Mouse (Mus musculus): ENCODE measurements around the gene Tacc2. TPM values are rescaled to one million over a fixed set of nuclear protein-coding genes. Genes with fewer than 3 reads are reported as not detected.
"Not testable (repeated sequence)": the region's sequence is repeated elsewhere in the genome, so short reads cannot be mapped to it uniquely, and the experiment has no call there.

Tacc2 gene
- total RNA-seq, 1 experiment from 2014 or later, result 0.35 TPM

DNA sequence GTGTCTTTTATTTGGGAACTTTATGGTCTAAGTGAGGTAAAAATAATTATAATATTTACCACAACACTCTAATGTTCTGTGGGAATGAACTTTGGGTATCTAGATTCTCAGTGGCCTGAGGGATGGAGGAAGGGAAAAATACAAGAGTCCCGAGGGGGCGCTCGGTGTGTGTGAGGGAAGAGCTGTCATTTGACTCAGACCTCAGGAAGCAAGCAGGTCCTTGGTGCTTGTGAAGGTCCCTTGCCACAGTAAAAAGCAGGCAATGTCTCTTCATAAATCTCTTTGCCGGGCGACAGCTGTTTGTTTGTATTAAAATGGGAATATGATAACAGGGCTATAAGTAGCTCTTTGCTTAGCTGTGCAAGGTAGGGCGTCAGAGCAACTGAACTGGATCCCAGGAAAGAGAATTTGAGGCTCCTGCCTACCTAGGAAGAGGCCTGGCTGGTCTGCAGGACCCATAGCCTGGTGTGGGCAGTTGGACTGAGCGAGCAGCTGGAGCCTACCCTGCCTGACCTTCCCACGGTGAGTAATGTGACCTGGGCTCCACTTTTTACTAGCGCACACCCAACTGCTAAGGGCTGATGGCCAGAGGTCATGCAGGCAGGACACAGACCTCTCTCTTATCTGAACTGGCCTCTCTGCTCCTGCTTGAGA, 8.3 kb upstream of the Tacc2 start:
- no peak for ATAC-seq (ENCODE audit: extremely low read depth, insufficient number of reproducible peaks, low FRiP score, poor library complexity, severe bottlenecking)

DNA sequence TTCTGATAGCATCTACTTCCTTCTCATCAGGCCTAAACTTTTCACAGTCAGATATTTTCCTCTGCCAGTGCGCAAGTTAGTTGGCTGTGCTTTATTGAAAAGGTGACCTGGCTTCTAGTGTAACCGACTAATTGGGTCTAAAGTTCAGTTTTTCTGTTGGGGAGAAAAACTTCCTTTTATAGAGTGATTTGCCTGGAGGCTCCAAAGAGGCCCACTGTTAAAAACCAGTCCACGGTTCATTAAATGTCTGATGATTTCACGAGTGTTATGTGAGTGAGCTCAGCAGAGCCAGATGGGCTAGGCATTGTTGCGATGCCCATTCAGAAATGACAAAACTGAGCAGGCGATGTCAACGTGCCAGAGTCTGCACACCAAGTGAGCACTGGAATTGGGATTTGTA, 6.8 kb upstream of the Tacc2 start:
- ATAC-seq (ENCODE audit: extremely low read depth, insufficient number of reproducible peaks, low FRiP score, poor library complexity, severe bottlenecking), result no peak

DNA sequence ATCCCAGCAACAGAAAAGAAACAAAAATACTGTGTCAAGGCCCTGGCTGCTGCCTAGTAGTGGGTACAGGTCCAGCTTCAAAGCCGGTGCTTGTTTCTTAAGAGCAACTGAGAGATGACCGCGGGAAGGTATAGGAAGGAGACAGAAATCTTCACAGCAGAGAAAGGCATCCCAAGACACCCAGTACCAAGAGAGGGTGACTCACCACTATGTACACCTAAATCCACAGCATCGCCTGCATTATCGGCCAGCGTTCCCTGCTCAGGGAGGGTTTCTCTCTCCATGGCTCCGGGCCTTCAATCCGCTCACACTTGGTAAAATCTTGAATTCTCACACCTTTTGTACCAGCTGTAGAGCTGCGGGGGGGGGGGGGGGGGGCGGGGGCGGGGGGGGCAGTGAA, 4.4 kb upstream of the Tacc2 start, which contains the start of gene Nsmce4a:
Nsmce4a (minus strand) TSS at position 298 of the 400 bp plus-strand sequence.
- ATAC-seq (ENCODE audit: extremely low read depth, insufficient number of reproducible peaks, low FRiP score, poor library complexity, severe bottlenecking), result no peak

DNA sequence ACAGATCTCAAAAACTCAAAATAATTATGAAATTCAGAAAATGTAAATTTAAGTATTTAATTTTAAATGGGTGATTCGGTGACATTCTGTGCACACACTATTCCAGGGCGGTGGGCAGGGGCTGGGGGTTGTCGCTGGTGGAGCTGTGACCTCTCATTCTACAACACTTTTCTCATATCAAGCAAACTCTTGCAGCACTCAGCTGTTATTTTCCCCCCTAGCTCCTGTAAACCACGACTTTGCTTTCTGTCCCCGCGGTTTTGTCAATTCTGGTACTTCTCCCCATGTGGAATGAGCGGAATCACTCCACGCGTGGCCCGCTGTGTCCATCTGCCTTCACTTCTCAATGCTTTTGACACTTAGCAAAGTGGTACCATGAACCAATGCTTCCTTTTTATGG, 3.5 kb upstream of the Tacc2 start:
- no peak for ATAC-seq (ENCODE audit: extremely low read depth, insufficient number of reproducible peaks, low FRiP score, poor library complexity, severe bottlenecking)

DNA sequence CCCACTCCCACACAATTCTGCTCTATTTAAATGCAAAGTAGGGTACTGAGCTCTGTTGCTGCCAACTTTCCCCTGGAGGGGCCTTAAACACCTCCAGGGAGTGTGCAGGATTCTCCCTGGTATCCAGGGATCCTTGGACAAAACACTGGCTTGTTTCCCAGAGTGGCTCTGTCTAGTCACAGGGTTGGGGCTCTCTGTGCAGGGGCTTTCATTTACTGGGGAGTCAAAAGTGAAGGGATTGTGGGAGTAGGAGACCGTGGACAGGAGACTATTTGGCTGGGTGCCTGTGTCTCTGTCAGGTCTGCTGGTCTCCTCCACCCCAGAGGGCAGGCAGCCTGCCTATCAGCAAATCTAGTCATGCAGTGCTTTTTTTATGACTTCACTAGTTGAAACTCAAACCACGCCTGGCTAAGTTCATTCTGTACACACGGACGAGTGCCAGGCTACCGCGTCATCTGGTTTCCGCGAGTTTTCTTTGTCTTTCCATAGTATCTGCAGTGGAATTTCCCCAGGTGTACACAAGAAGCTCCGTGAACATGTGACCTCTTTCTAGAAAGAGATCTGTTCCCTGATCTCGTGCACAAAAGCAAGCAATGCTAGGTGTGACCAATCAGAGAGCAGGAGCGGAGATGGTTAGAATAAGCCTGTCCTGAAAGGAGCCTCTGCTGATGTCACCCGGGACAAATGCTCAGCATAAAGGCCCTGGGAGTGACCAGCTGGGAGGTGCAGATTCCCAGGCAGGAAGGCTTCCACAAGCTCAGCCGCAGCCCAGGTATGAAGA, 2.8 kb upstream of the Tacc2 start:
- no peak for ATAC-seq (ENCODE audit: extremely low read depth, insufficient number of reproducible peaks, low FRiP score, poor library complexity, severe bottlenecking)

DNA sequence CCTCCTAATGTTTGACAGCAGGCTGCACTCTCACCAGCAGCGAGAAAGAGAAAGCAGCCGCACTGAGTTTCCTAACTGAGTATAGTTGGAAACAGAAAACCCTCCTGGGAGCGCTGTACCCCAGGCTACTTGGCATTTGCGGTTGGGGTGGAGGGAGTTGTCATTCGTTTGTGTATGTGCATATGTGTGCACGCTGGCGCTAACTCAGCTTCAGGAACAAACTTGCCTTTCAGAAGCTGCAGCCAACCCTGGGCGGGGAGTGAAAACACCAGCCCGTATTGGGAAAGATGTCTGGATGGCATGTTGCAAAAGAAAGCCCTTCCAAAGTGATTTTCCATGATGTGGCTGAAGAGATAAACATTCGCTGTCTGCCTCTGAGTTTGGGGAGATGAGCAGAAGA, 257 bp upstream of the Tacc2 start:
- ATAC-seq (ENCODE audit: extremely low read depth, insufficient number of reproducible peaks, low FRiP score, poor library complexity, severe bottlenecking), result no peak

DNA sequence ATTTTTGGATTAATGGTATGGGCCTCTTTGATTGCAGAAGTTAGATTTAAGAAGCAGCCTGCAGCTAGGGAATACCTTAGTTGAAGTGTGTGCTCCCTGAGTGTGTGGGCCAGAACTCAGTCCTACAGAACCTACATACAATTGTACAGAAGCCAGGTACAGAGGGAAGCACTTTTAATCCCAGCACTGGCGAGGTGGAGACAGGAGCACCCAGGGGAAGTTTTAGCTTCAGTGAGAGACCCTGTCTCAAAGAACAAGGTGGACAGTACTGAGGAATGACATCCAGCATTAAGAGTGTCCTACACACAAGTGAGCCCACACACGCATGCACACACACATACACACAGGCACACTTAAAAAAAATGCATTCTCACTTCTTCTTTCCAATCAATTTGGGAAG, 828 bp downstream of the Tacc2 start:
- ATAC-seq (ENCODE audit: extremely low read depth, insufficient number of reproducible peaks, low FRiP score, poor library complexity, severe bottlenecking), result no peak

DNA sequence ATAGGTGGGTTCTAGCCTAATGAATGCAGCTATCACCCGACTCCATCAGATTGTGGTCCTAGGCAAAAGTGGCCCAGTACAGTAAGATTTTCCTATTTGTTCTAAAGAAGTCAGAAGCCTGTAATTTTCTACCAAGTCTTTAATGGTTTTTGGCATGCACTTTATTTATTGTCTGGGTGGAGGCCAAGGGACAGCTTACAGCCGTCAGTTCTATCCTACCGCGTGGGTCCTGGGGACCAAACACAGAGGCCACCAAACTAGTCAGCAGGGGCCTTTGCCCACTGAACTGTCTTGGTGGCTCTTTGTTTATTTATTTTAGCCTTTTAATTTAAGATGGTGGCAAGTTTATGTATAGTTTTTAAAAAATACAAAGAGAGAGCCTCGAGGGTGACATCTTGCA, 1.4 kb downstream of the Tacc2 start:
- no peak for ATAC-seq (ENCODE audit: extremely low read depth, insufficient number of reproducible peaks, low FRiP score, poor library complexity, severe bottlenecking)

DNA sequence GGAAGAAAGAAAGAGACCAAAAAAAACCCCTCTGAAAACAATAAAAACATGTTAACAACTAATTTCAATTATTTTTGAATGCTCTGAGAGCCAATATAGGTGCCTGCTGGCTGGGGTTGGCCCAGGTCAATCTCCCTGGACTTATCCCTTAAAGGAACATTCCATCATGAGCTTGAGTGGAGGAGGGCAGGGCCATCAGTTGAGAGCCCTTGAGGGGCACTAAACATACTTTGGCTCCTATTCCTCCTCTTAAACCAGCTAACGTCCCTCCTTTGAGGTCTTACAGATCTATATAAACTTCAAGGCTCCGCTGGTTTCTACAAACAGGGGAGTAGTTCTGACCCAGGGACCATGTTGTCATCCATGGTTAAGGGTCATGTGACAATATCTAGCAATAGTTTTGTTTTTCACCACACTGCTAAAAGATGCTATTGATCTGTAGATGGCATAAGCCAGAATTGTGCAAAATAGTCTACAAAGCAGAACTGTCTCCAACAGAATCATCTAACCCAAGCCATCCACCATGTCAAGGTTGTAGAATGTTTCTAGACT, 9.4 kb downstream of the Tacc2 start:
- no peak for ATAC-seq (ENCODE audit: extremely low read depth, insufficient number of reproducible peaks, low FRiP score, poor library complexity, severe bottlenecking)

DNA sequence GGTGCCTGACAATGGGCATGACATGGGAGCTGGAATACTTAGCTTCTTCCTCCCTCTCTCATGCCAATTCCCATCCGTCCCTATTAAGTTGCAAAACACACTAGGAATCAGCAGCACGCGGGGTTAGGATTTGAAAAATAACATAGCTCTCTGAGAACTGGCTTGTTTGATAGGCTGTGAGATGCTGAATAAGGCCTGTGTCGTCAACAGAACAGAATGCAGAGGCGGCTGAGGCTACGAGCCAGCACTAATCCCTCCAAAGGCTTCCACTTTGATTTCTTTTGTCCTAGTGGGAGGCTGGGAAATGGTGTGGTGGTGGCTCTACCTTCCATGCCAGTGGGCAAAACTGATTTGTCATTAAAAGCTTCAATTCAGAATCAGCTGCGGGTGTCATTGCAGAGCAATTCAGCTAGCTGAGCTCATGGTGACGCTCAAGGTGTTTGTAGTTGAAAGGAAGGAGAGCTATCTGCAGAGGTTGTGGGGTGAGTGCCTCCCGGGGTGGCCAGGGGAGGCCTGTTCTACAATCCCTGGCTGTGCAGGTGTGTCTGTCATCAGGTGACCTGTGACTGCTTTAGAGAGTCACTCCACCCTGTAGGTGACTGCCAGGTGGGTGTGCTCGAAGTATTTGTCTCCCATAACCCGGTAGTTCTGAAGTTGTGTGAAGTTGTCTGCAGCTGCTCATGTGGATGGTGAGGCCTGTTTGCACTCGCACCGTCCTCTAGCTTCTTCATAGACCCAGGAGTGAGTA, 13.0 kb downstream of the Tacc2 start:
- no peak for ATAC-seq (ENCODE audit: extremely low read depth, insufficient number of reproducible peaks, low FRiP score, poor library complexity, severe bottlenecking)

DNA sequence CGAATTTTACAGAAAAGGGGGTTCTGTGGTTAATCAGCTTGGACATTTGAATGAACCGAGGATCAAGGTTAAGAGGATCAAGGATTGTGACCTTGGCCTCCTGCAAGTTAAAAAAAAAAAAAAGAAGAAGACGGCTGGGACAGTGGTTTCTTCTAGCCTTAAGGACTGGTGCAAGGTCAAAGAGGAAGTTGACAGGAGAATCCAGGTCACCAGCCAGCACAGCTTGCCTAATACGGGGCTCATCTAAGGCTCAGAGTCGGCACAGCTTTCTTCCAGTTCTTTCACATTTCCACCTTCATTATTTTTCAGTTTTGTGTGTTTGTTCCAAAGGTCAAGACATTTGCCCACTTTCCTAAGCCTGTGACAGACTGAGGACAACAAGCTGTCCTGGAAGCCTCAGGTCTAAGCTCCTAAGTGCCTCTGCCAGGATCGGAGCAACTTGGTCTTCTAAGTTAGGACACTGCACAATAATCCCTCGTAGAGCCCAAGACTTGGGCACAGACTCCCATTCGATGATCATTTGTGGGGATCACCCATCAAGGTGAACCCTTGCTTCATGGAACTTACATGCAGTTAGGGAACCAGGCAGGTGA, 13.7 kb downstream of the Tacc2 start:
- no peak for ATAC-seq (ENCODE audit: extremely low read depth, insufficient number of reproducible peaks, low FRiP score, poor library complexity, severe bottlenecking)

DNA sequence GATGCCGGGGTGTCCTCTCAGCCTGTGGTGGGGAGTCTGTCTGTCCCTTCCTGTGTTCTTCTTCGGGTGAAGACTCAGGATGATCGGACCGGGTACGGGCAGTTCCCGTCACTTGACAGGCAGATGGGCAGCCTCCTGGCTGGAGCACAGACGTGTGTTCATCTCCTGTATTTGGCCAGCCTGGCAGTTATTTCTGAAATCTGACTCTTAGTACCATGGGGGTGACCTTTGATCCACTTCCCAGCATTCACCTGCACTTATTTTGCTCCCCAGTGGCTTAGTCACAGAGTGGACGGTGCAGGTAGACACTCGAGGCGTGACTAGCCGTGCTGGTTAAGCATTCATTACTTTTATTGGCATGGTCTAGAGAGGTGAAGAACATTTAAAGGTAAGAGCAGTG, 15.7 kb downstream of the Tacc2 start:
- not testable (repeated sequence) for ATAC-seq (ENCODE audit: extremely low read depth, insufficient number of reproducible peaks, low FRiP score, poor library complexity, severe bottlenecking)

DNA sequence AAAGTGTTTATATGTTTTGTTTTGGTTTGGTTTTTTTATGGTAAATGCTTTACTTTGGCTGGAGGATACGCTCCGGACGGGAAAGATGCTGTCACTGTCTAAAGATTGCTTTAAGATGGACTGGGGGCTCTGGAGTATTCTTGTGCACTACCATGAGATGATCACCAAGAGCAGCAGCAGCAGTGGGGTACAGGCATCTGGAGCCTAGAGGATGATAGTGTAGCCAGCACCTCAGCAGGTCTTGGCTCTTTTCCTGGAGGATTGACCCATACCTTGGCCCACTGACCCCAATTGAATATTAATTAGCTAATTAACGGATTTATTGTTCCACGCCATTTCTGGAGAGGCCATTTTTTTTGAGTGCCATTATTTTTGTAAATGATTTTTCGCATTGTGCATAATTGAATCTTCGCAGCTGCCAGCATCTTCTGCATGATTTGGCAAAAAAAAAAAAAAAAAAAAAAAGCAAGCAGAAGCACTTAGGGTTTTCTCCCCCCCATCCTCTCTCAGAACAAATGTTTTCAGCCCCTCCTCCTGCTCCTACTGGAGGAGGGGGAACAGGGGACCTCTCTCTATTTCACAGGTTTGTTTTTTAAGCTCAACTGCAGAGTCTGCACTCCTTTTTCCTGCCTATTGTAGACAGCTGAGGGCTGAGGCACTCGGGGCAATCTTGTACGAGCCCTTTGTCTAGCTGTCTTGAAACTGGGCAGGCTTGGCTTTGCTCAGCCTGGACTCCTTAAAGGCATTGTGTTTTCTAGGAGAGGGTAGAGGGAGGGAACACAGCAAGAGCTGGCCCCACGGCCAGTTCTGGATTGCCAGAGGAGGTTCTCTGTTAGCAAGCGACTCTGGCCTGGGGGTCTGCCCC, 16.4 kb downstream of the Tacc2 start:
- ATAC-seq (ENCODE audit: extremely low read depth, insufficient number of reproducible peaks, low FRiP score, poor library complexity, severe bottlenecking), result not testable (repeated sequence)

DNA sequence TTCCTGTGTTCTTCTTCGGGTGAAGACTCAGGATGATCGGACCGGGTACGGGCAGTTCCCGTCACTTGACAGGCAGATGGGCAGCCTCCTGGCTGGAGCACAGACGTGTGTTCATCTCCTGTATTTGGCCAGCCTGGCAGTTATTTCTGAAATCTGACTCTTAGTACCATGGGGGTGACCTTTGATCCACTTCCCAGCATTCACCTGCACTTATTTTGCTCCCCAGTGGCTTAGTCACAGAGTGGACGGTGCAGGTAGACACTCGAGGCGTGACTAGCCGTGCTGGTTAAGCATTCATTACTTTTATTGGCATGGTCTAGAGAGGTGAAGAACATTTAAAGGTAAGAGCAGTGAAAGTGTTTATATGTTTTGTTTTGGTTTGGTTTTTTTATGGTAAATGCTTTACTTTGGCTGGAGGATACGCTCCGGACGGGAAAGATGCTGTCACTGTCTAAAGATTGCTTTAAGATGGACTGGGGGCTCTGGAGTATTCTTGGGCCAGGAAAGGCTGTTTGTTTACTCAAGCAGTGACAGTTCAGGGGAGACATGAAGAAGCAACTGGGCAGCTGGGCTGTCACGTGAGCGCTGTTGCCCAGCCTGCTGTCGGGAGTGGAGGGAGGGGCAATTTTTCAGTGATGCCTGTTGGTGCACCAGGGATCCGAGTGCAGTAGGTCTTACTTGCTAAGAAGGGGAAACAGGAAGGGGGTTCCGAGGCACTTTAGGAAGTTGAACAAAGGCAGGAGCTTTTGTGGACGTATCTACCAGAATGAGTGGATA, 19.0 kb downstream of the Tacc2 start:
- not testable (repeated sequence) for ATAC-seq (ENCODE audit: extremely low read depth, insufficient number of reproducible peaks, low FRiP score, poor library complexity, severe bottlenecking)

DNA sequence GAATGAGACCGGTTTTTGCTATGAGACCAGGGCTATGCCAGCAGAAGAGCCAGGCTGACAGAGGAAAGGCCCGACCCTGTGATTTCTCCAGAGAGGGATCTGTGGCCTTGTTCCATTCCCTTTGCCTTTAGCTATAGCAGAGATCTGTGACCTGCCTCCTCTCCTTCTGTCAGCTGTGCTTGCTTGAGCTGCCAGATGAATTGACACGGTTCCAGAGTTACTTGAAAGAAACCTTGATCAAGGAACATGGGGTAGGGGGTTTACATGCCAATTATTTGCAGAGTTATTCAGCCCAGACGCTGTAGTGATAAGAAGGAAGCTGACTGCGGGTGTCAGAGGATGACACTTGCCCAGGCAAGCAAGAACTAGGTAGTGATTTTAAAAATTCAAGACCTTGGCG, 20.3 kb downstream of the Tacc2 start:
- no peak for ATAC-seq (ENCODE audit: extremely low read depth, insufficient number of reproducible peaks, low FRiP score, poor library complexity, severe bottlenecking)

DNA sequence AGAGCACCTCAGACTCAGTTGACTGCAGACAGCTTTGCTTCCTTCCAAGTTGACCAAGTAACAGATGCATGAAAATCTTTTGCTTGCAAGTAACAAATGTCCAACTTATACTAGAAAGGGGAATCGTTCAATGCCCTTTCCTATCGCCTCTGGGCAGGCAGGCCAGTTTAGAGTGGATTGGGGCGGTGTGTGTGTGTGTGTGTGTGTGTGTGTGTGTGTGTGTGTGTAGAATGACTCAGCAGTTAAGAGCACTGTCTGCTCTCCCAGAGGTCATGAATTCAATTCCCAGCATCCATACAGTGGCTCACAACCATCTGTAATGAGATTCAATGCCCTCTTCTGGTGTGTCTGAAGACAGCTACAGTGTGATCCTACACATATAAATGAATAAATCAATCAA, 22.8 kb downstream of the Tacc2 start:
- no peak for ATAC-seq (ENCODE audit: extremely low read depth, insufficient number of reproducible peaks, low FRiP score, poor library complexity, severe bottlenecking)

DNA sequence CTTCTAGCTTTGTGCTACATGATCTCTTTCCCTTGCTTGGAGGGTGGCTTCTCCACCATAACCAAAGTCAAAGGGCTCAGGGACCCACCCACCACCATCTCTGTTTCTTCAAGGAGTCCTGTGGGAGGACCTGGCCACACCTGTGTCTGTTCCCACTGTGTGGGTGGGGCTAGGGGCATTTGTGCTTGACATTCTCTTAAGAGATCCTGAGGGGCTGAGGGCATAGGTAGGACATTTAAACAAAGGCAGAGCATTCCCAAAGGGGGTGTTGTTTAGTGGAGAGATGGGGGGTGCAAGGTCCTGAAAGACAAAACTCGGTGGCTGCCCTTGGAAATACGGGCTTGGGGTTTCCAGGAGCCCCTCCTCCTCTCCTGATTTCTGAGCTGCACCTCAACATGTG, 23.3 kb downstream of the Tacc2 start:
- ATAC-seq (ENCODE audit: extremely low read depth, insufficient number of reproducible peaks, low FRiP score, poor library complexity, severe bottlenecking), result no peak

DNA sequence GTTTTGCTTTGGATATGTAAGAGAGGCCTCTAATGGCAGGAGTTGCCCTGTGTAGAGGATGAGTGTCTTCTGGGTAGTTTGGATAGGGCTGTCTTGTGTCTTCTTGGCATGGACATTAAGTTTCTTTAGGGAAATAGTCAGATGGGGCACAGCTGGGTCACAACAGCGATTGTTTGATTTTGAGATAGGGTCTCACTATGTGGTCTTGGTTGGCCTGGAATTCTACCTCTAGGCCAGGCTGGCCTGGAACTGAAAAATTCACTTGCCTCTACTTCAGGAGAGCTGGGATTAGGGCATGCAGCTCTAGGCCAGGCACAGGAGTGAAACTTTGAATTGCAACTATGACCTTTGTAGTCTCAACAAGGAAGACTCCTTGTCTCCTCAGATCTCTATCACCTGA, 25.6 kb downstream of the Tacc2 start:
- no peak for ATAC-seq (ENCODE audit: extremely low read depth, insufficient number of reproducible peaks, low FRiP score, poor library complexity, severe bottlenecking)
